Mouse (Mus musculus): ENCODE results near the gene Bcor. TPM values are rescaled to one million over a fixed set of nuclear protein-coding genes. Genes with fewer than 3 reads are reported as not detected.

Bcor gene
- polyA plus RNA-seq, 1 experiment from 2014 or later: 14.7 TPM

DNA sequence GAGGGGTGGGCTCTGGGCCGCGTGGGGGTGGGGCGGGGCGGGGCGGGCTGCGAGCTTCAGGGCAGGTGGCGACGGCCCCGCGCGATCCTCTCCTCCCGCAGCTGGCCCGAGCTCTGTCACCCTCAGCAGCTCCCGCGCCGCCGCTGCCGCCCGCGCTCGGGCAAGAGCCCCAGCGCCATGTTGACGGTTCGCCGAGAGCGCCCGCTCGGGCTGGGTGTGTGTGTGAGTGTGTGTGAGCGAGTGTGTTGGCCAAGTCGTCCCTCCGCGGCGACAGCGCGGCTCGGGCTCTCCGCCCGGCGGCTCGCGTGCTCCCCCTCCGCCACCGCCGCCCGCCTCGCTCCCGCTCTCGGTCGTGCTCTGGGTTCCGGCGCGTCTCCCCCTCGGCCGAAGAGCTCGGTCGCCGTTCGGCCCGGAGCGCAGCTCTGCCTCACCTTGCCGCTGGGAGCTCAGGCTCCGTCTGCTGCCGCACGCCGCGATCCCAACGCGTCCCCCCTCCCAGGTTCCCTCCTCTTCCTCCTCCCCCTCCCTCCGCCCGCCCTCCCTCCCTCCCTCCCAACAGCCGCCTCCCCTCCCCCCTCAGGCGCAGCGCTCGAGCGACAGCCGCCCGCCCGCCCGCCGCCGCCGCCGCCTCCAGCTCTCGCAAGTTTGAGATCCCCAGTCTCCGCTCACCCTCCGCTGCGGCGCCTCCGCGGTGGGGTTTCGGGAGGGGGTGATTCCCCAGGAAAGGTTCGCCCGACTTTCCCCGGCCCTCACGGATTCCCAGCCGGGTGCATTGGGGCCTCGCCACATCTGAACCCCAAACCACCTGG is 79.9 kb downstream of the Bcor start:
- H3K27ac ChIP-seq (ENCODE audit: low read length): peak overlapping the region; percentile 89
- peak overlapping the region; percentile 76 for H3K9ac ChIP-seq (ENCODE audit: low read depth, low read length)
- H3K4me2 ChIP-seq (ENCODE audit: low read length): peak overlapping the region; percentile 71
- H3K27me3 ChIP-seq (ENCODE audit: control insufficient read depth, insufficient read depth, low read depth, low read length): peaks cover 16% of the 10 kb centered on the region
- no peaks in the 10 kb centered on the region for H3K36me3 ChIP-seq (ENCODE audit: control insufficient read depth, insufficient read depth, low read length)
- peak; percentile 50 for ATAC-seq
- H3K4me1 ChIP-seq (ENCODE audit: control insufficient read depth, insufficient read depth, low read length): peaks cover 7% of the 10 kb centered on the region; the same call in 1 of the 2 replicates
- peak overlapping the region; percentile 60 for H3K4me3 ChIP-seq (ENCODE audit: low read depth, low read length)
- H3K9me3 ChIP-seq (replicated peaks; ENCODE audit: control insufficient read depth, low read length, poor library complexity, severe bottlenecking): no peaks in the 10 kb centered on the region
- WGBS: 3% methylated on average over 12 of the region's 97 CpGs

DNA sequence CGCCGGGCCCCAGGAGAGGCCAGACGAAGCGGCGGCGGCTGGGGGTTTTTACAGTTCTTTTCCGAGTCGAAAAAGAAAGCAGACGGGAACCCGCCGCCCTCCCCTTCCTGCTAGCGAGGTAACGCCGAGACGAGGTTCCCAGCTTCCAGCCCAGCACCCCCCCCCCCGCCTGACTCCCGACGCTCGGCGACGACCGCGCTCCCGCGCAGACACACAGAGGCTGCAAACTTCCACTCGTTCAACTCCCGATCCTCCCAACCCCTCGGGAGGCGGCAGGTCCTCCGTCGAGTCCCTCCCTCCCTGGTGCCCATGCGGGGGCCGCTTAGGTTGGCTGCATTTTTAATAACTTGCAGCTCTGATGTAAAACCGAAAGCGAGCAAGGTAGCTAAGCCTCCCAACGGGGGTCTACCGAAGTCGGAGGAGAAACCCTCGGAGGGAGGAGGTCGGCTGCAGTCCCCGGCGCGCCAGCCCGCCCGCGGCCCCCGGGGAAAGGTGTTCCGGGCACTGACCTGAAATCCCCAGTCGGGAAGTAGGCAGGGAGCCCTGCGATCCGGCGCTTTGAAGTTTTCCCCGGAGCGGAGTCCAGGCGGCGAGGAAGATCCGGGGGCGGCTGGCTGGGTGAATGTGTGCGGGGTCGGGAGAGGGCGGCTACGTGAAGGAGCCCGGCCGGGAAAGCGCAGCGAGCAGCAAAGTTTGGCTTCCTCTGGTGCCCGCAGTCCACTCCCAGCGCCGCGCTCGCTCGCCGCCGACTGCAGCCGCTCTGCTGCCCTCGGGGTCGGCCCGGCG is 80.7 kb downstream of the Bcor start:
- WGBS: 2% methylated on average over 46 of the region's 79 CpGs
- Histone ChIP-seq H3K27me3 (ENCODE audit: control insufficient read depth, insufficient read depth, low read depth, low read length) (peaks cover 16% of the 10 kb centered on the region), H3K4me3 (ENCODE audit: low read depth, low read length) (peak overlapping the region; percentile 60), H3K9me3 (replicated peaks; ENCODE audit: control insufficient read depth, low read length, poor library complexity, severe bottlenecking) (no peaks in the 10 kb centered on the region), H3K9ac (ENCODE audit: low read depth, low read length) (peak overlapping the region; percentile 76), H3K27ac (ENCODE audit: low read length) (peak overlapping the region; percentile 89), H3K4me2 (ENCODE audit: low read length) (peak overlapping the region; percentile 71), H3K4me1 (ENCODE audit: control insufficient read depth, insufficient read depth, low read length) (peaks cover 7% of the 10 kb centered on the region; the same call in 1 of the 2 replicates), H3K36me3 (ENCODE audit: control insufficient read depth, insufficient read depth, low read length) (no peaks in the 10 kb centered on the region)
- no peak; the same call in 1 of the 2 replicates for ATAC-seq

GRCm38 (mm10) chrX:12079059-12079308 is 81.2 kb downstream of the Bcor start:
- H3K36me3 ChIP-seq (ENCODE audit: control insufficient read depth, insufficient read depth, low read length): no peaks in the 10 kb centered on the region
- ATAC-seq: no peak
- 0% methylated on average over 20 of the region's 27 CpGs for WGBS
- H3K9me3 ChIP-seq (replicated peaks; ENCODE audit: control insufficient read depth, low read length, poor library complexity, severe bottlenecking): no peaks in the 10 kb centered on the region
- H3K27ac ChIP-seq (ENCODE audit: low read length): peak overlapping the region; percentile 89
- peaks cover 16% of the 10 kb centered on the region for H3K27me3 ChIP-seq (ENCODE audit: control insufficient read depth, insufficient read depth, low read depth, low read length)
- peak overlapping the region; percentile 60 for H3K4me3 ChIP-seq (ENCODE audit: low read depth, low read length)
- H3K9ac ChIP-seq (ENCODE audit: low read depth, low read length): peak overlapping the region; percentile 76
- peaks cover 9% of the 10 kb centered on the region for H3K4me1 ChIP-seq (ENCODE audit: control insufficient read depth, insufficient read depth, low read length)
- peak overlapping the region; percentile 71 for H3K4me2 ChIP-seq (ENCODE audit: low read length)

- no peak for ATAC-seq
- peak overlapping the region; percentile 76 for H3K9ac ChIP-seq (ENCODE audit: low read depth, low read length)
- H3K27me3 ChIP-seq (ENCODE audit: control insufficient read depth, insufficient read depth, low read depth, low read length): peaks cover 11% of the 10 kb centered on the region
- peaks cover 11% of the 10 kb centered on the region for H3K4me1 ChIP-seq (ENCODE audit: control insufficient read depth, insufficient read depth, low read length)
- no peaks in the 10 kb centered on the region for H3K36me3 ChIP-seq (ENCODE audit: control insufficient read depth, insufficient read depth, low read length)
- peak overlapping the region; percentile 60 for H3K4me3 ChIP-seq (ENCODE audit: low read depth, low read length)
- peak overlapping the region; percentile 89 for H3K27ac ChIP-seq (ENCODE audit: low read length)
- no peaks in the 10 kb centered on the region for H3K9me3 ChIP-seq (replicated peaks; ENCODE audit: control insufficient read depth, low read length, poor library complexity, severe bottlenecking)
- WGBS: 2% methylated on average over 64 of the region's 73 CpGs
- H3K4me2 ChIP-seq (ENCODE audit: low read length): peak overlapping the region; percentile 71
These were observed 81.7 kb downstream of the Bcor start for GRCm38 (mm10) chrX:12078195-12079058.

DNA sequence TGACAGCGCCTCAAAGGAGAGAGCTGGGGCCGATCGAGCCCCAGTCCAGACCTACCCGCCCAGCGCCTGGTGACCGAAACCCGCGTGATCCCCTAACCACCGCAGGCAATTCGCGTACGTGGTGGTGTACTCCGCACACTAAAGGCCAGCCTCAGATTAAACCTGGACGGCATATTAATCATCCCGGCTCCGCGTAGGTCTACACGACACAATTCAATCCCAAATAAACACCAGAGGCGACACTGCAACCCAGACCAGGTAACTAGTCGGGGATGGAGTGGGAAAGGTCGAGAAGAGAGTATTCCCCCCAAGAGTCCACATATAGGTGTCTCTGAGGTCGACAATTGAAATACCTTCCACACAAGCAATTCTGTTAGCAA is 82.6 kb downstream of the Bcor start:
- Histone ChIP-seq H3K4me3 (ENCODE audit: low read depth, low read length) (peak overlapping the region; percentile 60), H3K27me3 (ENCODE audit: control insufficient read depth, insufficient read depth, low read depth, low read length) (peaks cover 7% of the 10 kb centered on the region), H3K36me3 (ENCODE audit: control insufficient read depth, insufficient read depth, low read length) (no peaks in the 10 kb centered on the region), H3K4me2 (ENCODE audit: low read length) (peak overlapping the region; percentile 71), H3K27ac (ENCODE audit: low read length) (peak overlapping the region; percentile 89), H3K9me3 (replicated peaks; ENCODE audit: control insufficient read depth, low read length, poor library complexity, severe bottlenecking) (no peaks in the 10 kb centered on the region), H3K4me1 (ENCODE audit: control insufficient read depth, insufficient read depth, low read length) (peaks cover 11% of the 10 kb centered on the region), H3K9ac (ENCODE audit: low read depth, low read length) (peak overlapping the region; percentile 76)
- ATAC-seq: no peak; the same call in 1 of the 2 replicates
- WGBS: 2% methylated on average over 22 of the region's 22 CpGs

- H3K4me3 ChIP-seq (ENCODE audit: low read depth, low read length): peak overlapping the region; percentile 60
- H3K9me3 ChIP-seq (replicated peaks; ENCODE audit: control insufficient read depth, low read length, poor library complexity, severe bottlenecking): no peaks in the 10 kb centered on the region
- peaks cover 11% of the 10 kb centered on the region for H3K4me1 ChIP-seq (ENCODE audit: control insufficient read depth, insufficient read depth, low read length)
- peak overlapping the region; percentile 89 for H3K27ac ChIP-seq (ENCODE audit: low read length)
- WGBS: 6% methylated on average over 49 of the region's 58 CpGs
- H3K27me3 ChIP-seq (ENCODE audit: control insufficient read depth, insufficient read depth, low read depth, low read length): peaks cover 7% of the 10 kb centered on the region
- peak overlapping the region; percentile 76 for H3K9ac ChIP-seq (ENCODE audit: low read depth, low read length)
- ATAC-seq: peak; percentile 43
- peak overlapping the region; percentile 71 for H3K4me2 ChIP-seq (ENCODE audit: low read length)
- no peaks in the 10 kb centered on the region for H3K36me3 ChIP-seq (ENCODE audit: control insufficient read depth, insufficient read depth, low read length)
These were observed 83.2 kb downstream of the Bcor start for GRCm38 (mm10) chrX:12076763-12077600.

DNA sequence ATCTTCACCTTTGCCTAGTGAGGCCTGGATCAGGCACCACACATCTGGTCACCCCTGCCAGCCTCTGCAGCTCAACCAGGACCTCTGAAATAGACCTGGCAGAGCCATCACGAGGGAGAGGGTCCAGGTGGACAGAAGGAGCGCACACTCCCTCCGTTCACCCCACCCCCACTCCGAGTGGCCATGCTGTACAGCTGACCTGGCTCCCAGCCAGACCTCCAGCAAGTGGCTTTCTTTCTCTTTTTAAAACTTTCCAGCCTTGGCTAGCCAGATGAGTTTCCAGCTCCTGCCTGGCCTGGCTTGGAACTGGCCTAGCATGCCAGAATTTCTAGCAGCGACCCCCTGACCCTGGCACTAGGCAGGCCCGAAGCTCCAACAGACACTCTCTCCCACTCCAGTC is 87.4 kb downstream of the Bcor start:
- H3K9ac ChIP-seq (ENCODE audit: low read depth, low read length): no peak overlapping the region
- H3K27ac ChIP-seq (ENCODE audit: low read length): no peak overlapping the region
- no peak overlapping the region for H3K4me2 ChIP-seq (ENCODE audit: low read length)
- H3K4me1 ChIP-seq (ENCODE audit: control insufficient read depth, insufficient read depth, low read length): peaks cover 37% of the 10 kb centered on the region
- H3K36me3 ChIP-seq (ENCODE audit: control insufficient read depth, insufficient read depth, low read length): no peaks in the 10 kb centered on the region
- H3K9me3 ChIP-seq (replicated peaks; ENCODE audit: control insufficient read depth, low read length, poor library complexity, severe bottlenecking): no peaks in the 10 kb centered on the region
- H3K4me3 ChIP-seq (ENCODE audit: low read depth, low read length): no peak overlapping the region
- ATAC-seq: no peak
- 23% methylated on average over 5 of the region's 6 CpGs for WGBS
- peaks cover 8% of the 10 kb centered on the region for H3K27me3 ChIP-seq (ENCODE audit: control insufficient read depth, insufficient read depth, low read depth, low read length)
